Mouse (Mus musculus) induced T-regulatory cell, adult 2 months (primary cell): ENCODE measurements around the gene Gm16253.

Experiments
- DNase-seq: peaks from one replicate; pipeline ENCODE4 v3.0.0-alpha.2; 2012; ENCODE audit warnings: low read depth

Gene Gm16253

GRCm38 (mm10) chr3:96576690-96577541 is at the start of gene Gm16253:
Gene Gm16253 (plus strand): TSS chr3:96576984.
- peak; percentile 94 for DNase-seq

DNA sequence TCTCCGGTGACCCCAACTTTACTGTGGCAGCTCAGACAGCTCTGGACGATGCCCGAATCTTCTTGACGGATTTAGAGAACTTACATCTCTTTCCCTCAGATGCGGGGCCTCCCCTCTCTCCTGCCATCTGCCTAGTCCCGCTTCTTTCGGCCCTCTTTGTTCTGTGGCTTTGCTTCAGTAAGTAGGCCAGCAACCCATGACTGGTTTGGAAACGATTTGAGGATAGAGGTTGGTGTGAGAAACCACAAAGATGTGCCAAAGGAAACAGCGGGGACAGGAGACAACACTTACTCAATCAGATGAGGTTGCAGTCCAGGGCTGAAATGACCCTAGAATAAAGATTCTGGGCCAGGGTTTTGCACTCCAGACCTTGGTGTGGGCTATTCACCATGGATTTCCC is 48.3 kb upstream of the Gm16253 start:
- no peak for DNase-seq

- DNase-seq = no peak
Measured at GRCm38 (mm10) chr3:96532050-96532449, 44.7 kb upstream of the Gm16253 start.

- no peak for DNase-seq
Measured at GRCm38 (mm10) chr3:96534300-96534699, 42.5 kb upstream of the Gm16253 start.

DNA sequence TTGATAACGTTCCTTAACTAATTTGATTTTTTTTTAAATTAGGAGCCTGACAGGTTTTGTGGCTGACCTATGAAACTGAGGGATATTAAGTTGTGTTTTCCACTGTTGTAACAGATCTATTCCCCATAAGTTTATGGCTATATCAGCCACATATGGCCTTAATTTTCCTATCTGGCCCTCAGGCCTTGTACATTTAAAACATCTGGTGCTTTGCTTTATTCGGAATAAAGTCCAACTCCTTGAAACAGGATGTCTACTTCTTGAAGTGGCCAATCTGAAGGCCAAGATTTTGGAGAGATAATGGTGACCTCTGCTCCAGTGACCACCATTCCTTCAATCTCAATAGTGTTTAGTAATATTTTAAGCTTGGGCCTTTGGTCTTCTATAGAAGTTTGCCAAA is 37.5 kb upstream of the Gm16253 start:
- no peak for DNase-seq

- DNase-seq = no peak
Measured at GRCm38 (mm10) chr3:96540740-96541139, 36.0 kb upstream of the Gm16253 start.

GRCm38 (mm10) chr3:96541328-96542078 is 35.3 kb upstream of the Gm16253 start:
- DNase-seq = peak; percentile 58

DNA sequence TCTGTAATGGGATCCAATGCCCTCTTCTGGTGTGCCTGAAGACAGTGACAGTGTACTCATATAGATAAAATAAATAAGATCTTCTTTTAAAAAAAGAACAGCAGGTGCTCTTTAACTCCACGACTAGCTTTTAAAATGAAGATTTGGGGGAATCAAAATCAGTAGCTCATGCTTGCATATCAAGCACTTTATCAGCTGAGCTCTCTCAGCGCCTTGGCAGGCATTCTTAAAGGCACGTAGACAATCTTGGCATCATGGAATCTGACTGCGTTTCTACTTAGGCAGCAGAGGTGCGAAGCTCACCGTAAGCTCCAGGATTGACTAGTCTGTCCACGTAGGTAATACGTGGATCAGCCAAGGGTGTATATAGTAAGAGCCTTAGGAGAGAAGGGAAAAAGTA is 34.2 kb upstream of the Gm16253 start:
- no peak for DNase-seq

DNA sequence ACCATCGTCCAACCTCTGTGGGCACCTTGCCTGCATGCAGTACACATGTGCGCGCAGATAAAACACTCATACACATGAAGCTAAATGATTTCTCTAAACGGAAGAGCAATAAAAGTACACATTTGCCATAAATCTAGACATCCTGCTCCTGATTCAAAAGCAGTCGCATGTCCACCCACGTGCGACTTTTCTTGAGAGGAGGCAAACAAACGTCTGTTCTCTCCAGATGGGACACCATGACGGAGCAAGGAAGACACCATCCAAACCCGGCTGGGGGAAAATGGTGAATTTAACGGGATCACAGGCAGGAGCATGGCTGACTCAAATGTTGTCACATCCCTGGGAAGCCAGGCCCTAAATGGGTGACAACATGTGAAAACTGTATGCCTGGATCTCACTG is 33.4 kb upstream of the Gm16253 start:
- DNase-seq = no peak

- DNase-seq = peak; percentile 56
Measured at GRCm38 (mm10) chr3:96545565-96545964, 31.2 kb upstream of the Gm16253 start.

DNA sequence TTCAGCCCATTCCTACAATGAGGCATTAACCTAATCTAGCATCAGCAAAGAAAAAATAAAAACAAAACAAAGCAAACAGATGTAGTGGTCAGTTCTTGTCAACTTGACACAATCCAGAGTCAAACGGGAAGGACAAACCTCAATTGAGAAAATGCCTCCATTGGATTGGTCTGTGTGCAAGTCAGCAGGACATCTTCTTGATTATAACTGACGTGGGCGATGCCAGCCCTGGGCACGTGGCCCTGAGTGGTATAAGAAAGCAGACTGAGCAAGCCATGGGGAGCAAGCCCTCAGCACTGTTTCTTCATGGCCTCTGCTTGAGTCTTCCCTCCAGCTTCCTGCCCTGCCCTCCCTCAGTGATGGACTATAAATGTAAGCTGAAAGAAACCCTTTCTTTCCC is 29.9 kb upstream of the Gm16253 start:
- DNase-seq = no peak

GRCm38 (mm10) chr3:96547389-96547960 is 29.3 kb upstream of the Gm16253 start:
- peak; percentile 85 for DNase-seq

GRCm38 (mm10) chr3:96548824-96549223 is 28.0 kb upstream of the Gm16253 start:
- DNase-seq = no peak

GRCm38 (mm10) chr3:96549346-96549745 is 27.4 kb upstream of the Gm16253 start:
- no peak for DNase-seq

DNA sequence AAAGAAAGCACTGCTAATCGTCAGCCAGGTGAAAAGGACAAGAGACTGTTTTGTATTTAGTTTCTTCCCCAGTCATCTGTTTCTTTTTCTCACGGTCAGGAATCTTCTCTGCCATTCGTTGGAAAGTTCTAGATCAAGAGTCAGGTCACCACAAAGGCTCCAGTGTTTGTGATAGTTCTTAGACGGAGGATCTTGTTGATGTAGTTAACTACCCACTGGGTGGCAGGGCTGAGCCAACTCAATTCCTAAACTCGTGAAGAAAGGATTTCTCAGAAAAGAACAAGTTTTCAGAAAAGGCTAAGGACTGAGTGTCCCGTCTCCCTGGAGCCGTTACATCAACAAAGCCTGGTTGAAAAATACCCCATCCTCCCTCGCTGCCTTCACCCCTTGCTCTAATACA is 25.6 kb upstream of the Gm16253 start:
- peak; percentile 81 for DNase-seq

GRCm38 (mm10) chr3:96551890-96552289 is 24.9 kb upstream of the Gm16253 start:
- DNase-seq = no peak

DNA sequence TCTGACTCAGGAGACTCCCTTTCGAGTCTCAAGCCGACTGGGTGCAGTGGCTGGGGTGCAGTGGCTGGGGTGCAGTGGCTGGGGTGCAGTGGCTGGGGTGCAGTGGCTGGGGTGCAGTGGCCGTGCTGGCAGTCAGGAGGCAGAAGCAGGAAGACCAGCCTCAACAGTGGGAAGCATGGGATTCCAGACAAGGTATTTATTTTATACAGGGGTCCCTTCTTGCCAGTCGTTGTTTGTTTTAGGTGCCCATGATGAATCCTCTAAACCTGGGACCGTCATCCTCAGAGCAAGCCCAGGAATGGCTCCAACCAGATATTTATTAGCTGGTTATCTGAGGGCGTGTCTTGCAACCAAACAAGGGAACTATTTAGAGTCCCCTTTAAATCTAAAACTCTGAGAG is 23.2 kb upstream of the Gm16253 start:
- DNase-seq = no peak

DNA sequence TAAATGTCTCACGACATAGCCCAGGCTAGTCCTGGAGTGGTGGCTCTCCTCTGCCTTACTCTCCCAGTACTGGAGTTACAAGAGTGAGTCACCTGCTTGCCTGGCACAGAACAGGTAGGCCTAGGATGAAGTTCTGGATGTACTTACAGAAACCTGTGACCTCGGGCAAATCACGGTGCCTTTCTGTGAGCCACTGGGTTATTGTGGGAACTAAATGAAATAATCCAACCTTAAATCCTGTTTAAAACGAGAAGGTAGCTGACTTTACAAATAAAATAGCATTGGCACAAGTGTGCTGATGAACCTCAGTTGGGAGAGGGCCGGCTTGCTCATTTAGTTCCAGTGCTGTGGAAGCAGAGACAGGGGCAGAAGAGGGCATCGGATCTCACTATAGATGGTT is 22.5 kb upstream of the Gm16253 start:
- no peak for DNase-seq

DNA sequence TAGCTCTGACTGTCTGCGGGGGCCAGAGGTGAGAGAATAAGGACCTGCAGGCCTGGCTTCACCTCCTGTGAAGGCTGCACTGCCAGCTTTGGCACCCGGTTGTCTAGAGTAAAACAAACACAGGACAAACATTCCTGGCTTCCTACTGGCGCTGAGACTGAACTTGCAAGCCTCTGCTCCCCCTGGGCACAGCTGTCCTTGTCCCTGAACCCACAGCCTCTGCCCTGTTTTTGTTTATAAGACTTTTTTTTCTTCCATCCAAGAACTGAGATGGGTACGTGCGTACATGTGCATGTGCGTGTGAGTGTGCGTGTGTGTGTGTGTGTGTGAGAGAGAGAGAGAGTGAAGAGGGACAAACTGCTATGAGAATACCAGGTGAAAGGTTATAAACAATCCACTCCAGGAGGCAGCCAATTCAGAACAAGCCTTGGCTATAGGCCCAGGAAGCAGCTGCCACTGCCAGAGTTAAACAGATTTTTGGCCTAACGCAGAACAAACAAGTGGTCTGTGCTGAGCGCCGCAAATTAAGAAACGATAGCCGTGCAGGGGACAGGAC is 21.7 kb upstream of the Gm16253 start:
- DNase-seq = no peak

DNA sequence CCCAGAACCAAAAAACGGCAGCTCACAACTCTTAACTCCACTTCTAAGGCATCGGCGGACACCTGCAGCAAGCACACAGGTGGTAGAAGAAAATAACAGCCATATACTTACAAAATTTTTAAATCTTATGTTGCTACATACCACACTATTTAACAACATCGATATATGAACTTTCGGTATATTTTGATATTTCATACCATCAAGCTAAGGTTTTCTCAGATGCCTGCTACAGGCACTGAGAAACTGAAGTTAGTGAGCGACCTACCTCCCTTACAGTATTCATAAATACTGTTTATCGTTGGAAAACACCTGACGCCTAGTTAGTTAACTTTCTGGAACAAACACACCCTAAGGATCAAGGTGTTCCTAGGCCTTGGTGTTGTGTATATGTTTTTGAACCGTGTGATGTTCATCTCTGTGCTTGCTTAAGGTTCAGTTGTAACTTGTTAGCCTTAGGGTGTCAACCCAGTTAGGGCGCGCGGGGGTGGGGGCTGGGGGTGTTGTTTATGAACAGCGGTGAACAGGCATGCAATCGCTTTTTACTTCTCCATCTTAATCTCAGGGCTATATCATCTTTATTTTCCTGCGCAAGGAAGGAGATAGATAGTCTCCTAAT is 20.7 kb upstream of the Gm16253 start:
- peak; percentile 58 for DNase-seq

DNA sequence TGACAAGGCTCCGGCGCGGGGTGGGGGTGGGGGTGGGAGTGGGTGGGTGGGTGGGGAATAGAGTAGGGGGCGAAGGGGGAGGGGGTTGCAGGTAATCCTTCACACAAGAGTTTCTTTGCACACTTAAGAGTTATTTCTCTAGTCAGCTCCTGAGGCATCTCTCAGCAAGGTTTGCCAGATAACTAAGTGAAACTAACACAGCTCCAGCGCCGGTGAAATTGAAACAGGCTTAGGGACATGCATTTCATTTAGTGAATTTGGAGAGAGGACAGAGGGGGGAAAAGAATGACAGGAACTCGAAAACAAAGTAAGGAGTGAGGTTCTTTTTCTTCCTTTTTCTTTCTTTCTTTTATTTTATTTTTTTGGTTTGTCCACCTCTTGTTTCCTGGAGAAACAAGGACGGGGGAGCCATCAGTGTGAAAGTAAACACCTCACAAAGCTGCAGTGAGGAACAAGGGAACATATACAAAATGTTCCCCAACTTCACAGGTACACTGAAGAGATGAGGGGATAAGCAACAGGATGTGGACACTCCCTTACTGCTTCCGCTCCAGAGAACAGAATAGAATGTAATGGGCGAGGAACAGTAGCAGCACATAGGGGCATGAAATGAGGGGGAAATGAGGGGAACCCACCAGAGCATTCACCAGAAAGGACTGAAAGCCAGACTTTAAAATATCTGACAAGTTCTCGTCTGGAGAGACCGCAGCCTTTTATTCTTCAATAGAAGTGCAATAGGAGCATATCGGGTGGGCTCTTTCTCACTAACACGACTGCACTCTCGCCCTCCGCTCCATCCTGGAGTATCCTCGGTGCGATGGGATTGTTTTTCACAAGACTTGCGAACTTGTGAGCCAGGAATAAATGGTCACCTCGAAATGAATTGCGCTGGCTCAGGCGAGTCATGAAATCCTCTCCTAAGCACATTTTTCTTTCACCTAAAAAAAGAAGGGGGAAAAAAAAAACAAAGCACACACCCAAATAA is 19.8 kb upstream of the Gm16253 start:
- DNase-seq = peak; percentile 85
